Mouse (Mus musculus): ENCODE results near the gene Vsx2.

The Vsx2 gene

DNA sequence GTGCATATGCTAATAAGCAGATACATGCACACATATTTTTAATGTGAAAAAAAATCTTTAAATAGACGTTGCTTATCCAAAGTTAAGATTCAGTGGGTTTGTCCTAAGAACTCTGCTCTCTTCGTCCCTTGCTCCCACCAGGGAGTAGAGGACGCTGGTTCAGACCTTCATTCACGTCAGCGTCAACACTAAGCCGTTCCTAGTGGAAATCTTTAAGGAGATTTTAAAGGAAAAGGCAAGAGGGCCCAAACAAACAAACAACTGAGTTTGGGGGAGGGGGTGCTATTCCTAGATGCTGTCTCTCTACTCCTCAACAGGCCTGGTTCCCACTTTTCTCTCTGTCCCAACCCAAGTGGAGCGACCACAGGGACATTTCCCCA lies 2.8 kb downstream of the Vsx2 start:
- DNase-seq, result no peak

DNA sequence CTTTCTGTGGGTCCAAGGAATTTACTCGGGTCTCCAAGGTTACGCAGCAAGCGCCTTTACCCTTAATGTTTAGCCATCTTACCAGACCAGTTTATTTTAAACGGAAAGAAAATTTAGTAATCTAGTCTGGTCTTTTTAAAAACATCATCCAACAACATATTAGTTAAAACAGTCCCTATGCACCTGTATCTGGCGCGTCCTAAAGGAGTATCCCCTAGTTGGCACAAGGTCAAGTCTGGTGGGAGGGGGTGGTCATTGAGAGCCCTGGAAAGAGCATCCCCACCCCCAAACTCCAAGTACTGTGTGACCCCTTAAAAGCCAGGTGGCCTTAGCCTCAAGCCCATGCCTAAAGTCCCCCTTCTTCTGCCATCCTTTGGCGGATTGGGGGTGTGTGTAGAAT lies 3.5 kb downstream of the Vsx2 start:
- no peak for DNase-seq

DNA sequence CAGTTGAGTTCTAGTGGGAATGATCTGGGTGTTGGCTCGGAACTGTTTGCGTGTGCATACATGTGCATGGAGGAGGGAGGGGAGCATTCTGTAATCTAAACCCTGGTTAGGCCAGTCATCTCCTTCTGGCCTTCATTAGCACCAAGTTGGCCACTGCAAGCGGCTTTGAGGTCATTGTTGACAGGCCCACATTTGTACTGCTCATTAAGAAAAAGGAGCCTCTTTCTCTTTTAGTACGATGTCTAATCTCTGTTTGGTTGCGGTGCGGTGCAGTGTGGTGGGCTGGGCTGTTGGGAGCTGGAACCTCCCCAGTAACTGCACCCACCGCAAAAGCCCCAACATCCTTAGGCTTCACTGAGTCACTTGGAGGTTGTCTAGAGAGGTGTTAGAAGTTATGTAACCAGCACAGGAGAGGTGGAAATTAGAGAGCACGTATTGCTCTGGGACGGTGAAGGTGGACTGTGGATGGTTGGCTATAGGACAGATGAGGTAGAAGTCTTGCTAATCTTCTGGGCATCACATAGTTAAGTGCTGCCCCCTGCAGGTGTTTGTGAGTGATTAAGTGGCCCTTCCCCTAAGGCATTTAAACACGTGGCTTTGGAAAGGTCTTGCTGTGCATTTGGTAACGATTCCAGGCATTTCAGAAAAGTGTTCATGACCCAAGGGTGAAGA lies 8.3 kb downstream of the Vsx2 start:
- no peak for DNase-seq

DNA sequence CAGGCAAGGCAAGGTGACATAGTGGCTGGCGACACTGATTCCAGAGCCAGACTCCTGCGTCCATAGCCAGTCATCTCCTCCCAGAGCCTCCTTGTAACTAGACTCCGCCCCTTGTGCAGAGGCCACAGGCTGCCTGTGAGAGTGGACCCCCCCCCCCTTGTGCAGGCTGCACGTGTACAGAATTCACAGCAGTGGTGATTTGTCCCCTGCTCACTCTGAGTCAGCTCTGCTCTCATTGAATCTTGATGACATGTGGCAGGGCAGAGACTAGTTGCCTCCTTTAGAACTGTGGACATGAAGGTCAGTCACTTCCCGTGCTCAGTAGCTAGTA lies 8.8 kb downstream of the Vsx2 start:
- no peak for DNase-seq

DNA sequence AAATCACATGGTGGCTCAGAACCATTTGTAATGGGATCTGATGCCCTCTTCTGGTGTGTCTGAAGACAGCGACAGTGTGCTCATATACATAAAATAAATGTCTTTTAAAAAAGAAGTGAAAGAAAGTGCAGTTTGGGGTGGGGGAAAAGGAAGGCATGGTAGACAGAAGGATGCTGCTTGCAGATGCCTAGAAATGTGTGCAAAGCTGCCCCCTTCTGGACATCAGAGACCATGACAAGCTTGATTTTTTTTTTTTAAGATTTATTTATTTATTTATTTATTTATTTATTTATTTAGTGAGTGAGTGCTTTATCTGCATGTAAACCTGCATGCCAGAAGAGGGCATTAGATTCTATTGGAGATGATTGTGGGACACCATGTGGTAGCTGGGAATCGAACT lies 11.7 kb downstream of the Vsx2 start:
- no peak for DNase-seq

DNA sequence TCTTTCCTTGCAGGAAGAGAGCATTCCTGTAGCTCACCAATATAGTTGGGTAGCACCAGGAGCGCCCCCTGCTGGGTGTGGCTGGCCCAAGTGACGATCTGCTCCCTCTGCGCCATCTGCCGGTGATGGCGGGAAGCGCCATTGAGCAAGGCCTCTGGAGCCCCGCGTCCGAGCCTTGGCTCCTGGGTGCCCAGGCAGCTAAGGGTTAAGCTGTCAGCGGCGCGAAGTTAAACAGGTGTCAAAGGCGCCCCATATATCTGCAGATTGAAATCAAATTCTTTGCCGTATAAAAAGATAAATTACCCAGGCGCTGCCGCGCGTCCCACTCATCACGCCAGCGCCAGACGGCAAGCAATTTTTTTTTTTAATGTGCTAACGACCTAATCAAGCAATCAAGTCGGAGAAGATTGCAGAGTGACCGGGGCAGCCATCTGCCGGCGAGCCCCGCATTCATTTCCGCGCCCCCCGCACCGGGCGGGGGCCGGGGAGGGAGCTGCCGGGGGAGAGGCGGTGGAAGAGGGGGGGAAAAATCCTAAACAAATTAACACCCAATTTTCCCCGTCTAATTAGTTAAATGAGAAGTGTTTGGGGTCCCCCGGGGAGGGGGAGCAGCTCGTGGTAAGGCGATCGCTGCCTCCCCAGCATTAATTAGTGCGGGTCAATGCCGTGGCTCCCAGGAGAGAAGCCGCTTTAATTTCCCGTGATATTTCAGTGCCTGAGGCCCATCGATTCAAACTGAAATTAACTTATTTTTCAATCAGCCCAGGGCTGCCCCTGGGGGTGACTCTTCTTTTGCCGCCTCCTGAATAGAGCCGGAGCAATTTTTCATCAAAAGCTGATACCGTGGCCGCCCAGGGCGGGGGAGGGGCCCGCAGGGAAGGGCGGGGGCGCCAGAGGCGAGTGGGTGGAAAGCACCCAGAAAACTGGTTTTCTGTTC lies 20.5 kb downstream of the Vsx2 start:
- peak; percentile 91 for DNase-seq

DNA sequence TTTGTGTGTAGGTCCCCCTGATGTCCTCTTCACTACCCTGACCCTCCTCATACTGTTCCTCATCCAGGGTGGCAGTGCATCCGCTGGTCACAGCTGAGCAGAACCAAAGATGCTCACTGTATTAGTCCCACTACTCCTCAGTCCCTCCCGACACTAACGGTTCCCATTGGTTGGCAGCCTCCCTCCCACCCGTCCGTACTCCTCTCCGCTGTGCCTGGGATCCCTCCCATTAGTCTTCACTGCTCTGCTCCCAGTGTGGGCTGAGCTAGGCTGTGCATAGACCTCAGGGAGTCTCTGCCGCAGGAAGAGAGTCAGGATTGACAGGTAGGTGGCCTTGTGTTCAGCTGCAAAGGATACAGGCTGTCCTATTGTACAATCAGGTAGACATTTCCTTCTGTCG lies 28.8 kb downstream of the Vsx2 start:
- no peak for DNase-seq

DNA sequence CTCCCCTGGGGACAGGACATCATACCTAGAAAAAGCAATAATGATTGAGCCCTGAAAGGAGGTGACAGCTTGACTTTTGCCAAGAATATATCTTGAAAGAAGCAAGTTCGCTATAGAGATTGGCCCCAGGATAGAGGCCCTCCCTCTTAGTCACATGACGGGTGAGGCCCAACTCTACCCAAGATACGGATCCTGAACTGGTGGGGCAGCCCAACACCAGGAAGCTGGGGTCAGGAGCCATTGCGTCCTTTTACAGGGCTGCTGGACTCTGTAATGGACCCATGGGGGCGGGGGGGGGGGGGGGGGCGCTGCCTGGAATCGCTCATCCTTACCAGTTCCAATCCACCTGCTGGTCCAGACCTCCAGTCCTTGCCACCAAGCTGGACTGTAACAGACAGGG lies 34.4 kb downstream of the Vsx2 start:
- no peak for DNase-seq

DNA sequence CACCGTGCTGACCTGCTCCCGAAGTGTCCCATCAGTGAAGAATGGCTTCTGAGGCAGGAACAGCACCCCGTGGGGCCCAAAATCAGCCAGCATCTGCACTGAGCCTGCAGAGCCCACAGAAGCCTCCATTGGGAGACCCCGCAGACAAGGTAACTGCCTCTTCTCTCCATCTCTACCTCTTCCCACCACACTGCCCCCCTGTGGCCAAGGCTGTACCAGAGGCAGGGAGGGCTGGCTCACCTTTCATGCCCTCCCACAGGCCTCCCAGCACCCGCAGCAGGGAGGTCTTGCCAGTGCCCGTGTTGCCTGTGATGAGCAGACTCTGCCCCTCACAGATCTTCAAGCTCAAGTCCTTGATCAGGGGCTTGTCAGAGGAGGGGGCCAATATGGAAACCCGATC lies 36.3 kb downstream of the Vsx2 start:
- peak; percentile 44 for DNase-seq

DNA sequence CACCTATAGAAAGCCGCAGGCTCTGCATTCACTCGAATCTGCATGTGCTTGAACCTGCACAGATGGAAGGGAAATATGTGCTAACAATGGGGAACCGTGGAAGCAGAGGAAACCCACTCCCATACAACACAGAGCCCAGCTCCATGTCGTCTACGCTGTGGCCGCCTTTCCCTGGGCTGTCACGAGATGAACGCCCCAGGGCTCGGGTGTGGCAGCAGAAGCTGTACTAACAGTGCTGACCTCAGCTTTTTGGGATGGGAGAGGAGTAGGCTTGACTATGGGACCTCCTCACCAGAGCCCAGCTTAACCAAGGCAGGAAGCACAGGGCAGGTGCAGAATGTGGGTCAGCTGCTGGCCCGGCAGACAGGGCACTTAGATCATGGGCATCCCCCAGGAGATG lies 42.2 kb downstream of the Vsx2 start:
- no peak for DNase-seq

DNA sequence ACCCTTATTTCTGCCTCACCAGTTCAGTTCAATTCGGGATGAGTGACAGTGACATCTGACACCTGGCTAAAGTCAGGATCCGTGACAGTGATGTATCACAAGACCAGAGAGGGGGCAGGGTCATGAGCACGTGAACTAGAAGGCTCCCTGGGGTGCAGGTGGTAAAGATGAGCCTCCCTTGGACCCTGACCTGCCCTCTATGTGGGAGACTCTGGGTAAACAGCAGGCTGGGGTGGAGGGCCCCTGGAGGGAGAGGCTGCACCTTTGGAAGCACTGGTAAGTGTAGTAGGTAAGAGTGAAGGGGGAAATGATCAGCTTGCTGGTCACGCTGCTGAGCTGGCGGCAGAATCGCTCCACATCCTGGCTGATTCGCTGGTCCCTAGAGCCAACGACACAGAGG lies 43.0 kb downstream of the Vsx2 start:
- DNase-seq, result no peak

DNA sequence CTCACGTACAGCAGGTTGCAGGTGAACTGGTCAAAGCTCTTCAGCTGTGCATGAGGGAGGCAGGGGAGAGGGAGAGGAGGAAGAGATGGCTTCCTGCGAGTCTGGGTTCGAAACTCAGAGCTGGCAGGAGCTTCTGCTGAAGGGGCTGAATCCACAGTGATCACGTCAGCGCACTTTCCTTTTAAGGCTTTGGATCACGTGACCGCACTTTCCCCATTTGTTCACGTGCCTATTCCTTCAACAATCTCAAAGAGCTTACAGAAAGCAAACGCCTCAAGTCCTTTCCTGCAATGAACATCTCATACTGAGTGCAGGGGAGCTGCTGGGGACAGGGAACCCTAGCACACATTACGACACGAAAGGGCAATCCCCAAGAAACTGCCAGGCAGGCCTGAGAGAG lies 44.4 kb downstream of the Vsx2 start:
- no peak for DNase-seq

DNA sequence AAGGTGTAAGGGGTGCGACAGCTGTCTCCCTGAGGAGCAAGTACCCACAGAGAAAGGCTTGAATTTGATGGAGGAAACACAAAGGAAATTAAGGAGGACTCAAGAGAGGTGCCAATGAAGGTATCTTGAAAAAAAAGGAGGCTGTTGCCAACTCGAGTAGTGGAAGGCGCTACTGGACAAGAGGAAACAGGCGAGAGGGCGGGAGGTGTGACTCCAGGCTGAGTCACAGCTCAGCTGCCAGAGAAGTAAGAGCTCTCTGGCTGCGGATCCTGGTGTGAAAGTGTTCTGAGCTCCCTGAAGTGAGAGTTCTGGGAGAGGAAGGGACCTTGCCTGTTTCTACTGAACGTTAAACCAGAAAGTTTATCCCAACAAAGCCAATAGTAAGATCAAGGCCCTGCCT lies 45.0 kb downstream of the Vsx2 start:
- DNase-seq, result no peak

DNA sequence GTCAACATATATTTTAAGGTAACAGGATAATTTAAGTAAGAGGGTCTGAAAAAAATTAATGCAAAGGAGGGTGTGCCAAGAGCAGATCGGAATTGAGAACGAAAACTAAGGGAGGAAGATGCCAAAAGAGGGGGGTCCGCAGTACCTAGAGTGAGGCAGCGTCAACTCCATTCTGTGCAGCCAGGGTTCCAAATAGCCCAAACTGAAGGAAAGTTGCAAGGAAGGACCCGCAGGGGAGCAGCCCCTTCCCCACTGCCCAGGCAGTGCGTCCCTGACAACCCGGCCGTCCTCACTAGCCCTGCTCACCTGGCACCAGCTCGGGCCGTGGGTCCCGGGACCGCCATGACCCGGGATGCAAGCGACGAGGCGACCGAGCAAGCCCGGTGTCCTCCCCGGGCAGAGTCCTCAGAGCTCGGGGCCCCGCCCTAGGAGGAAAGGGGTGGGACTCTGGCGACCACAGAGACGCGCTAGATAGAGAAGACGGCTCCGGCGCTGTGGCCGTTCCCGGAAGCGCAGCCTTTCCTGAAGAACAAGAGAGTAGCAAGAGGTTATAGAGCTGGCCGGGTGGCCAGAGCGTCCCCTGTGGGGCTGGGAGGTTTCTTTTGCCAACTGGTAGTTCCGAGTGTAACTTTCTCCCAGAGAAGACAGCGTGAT lies 47.5 kb downstream of the Vsx2 start, which contains the start of gene Abcd4:
Abcd4 (minus strand) TSS at position 437 of the 654 bp plus-strand sequence.
- DNase-seq, result peak; percentile 95

DNA sequence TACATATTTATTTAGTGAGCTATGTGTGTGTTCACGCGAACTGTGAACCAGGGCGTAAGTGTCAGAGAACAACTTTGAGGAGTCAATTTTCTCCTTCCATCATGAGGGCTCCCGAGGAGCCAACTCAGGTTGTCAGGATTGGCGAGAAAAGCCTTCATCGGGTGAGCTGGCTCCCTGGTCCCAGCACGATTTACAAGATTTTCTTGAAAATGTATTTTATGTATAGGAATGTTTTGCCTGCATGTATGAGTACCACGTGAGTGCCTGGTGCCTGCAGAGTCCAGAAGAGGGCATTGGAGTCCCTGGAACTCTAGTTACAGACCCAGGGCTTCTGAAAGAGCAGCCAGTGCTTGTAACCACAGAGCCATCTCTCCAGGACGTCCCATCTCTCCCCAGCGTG lies 48.1 kb downstream of the Vsx2 start:
- DNase-seq, result no peak

DNA sequence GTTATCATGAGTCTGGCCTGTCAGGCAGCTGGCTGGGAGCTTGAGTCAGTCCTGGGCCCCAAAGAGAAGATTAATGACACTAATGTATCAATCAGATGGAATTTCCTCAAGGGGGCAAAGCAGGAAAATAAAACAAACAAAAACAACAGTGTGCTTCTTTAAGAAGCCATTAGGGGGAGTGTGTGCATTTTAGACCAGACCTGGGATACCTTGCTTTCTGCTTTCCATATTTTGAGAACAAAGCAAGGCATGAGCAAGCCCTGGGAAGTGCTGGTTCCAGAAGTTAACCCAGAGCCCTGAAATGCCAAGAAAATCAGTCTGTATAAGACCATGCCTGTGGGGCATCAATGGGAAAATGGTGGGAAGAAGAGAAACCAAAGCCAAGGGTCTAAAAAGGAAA lies 51.4 kb downstream of the Vsx2 start:
- DNase-seq, result no peak

DNA sequence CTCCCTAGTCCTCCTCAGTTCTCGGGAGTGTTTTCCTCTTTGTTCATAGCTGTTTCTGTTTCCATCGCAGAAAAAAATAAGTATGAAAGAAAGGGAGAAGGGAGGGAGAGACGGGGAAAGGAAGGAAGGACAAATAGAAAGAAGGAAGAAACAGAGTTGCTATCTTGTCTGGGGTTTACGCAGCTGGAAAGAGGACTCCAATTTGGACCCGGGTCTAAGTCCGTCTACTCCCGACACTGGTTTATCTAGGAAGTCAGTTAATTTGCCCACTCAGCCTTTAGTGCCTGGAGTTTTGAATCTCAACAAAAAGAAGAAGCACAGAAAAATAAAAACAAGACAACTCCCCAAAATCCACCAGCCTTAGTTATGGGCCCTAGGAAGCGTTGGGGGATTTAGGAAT lies 55.0 kb downstream of the Vsx2 start:
- DNase-seq, result no peak

DNA sequence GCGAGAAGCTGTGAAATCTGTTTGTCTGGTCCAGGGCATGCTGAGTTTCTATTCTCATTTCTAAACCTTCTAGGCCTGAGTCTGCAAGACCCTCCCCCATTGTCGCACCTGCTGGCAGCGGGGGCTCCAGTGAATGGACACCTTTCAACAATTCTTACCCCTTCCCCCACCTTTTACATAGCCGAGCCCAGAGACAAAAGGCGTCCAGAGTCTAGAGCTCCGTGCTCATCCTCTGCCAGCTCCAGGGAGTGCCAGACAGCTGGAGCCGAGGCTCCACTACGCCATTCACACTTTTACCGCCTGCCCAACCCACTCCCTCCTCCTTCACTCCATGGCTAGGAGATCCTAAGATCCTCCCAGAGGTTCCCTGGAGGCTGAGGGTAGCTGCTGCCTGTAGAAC lies 55.6 kb downstream of the Vsx2 start:
- no peak for DNase-seq

DNA sequence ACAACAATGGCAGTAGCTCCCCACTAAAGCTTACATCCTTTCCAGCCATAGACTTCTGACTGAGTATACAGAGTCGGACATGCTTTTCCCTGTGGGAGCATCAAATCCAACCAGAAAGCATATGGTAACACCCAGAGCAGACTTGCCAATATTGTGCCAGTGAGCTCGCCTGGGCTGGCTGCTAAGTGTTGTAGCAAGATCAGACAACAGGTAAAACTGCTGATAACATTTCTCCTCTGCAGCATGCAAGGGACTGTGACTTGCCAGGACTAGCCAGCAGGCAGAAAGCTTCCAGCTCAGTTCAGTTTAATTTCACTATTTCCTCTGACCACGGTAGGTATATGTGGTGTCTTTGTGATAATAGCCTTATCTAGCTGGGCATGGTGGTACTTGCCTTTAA lies 62.3 kb downstream of the Vsx2 start:
- no peak for DNase-seq

DNA sequence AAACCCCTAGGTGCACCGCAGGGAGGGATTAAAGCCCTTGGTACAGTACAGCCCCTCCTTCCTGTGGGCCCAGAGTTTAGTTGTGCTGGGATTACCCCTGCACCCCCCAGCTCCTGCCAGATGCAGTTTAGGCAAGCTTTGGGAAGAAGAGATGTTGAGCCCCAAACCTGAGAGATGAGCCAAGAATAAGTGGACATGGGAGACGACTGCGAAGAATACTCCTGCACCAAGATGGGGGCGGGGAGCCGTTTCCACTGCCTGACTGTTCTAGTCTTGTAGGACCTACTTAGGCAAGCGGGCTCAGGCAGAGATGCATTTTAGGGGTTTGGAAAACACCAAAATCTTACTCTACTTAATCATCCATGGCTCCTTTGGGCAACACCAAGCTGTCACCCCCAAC lies 70.7 kb downstream of the Vsx2 start:
- no peak for DNase-seq

DNA sequence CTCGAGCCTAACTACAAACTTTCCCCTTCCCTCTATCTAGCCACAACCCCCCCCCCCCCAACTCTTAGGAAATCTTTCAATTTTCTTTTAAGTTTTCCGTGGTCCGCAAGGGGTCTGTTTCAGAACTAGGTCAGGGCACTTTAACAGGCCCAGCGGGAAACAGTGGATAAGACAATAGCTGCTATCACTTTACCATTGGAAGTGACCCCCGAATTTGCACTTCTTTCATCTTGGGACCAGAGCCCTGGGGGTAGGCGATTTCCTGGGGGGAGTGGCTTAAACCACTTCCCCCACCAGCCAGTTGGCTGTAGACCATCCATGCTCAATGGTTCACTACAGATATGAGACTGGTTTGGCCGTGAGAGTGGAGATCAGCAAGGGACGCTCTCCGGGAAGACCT lies 71.1 kb downstream of the Vsx2 start, which contains the start of gene Vrtn:
Vrtn (plus strand) TSS at position 366 of the 400 bp plus-strand sequence.
- no peak for DNase-seq

Measured in thymus, postnatal 25 days (tissue).